Comparison of ENCODE assay signal across 8 mouse cellular contexts in the genomic region with DNA sequence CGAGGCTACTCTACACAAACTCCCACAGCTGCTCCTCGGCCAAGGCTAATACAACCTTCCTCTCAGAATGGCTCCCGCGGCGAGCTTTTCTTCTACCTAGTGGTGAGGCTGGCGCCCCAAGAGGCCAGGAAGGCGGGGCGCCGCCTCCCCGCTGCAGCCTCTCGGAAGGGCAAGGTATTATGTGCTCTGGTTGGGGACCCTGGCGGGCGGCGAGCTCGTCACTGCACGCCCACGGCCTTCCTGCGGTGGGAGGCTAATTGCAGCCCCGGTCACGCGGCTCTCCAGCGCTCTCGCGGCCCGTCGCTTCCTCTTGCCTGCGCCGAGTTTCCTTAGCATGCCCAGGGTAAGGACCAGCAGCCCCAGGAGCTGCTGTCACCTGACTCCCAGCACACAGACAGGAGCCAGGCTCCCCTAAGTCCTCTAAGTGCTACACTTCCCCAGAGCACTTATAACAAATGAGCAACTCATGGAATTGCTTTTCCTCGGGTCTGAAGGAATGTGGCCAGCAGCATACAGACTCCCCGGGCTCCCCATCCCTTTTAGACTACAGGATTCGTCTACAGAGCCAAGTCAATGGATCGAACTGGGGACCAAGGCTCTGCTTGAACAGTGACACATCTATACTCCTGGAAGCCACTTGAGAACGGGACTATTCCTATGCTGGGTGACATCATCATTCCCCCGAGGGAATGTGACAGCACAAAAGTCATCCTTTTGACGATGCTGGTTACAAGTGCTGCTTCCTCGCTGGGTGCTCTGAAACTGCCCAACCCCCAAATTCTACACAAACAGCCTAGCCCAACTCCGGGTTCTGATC. TPM values are rescaled to one million over a fixed set of nuclear protein-coding genes. Genes with fewer than 3 reads are reported as not detected.
DNase-seq lines count a peak whose midpoint lies in the region; ATAC-seq and TF ChIP-seq lines count a peak whose summit lies in the region.
"Had no signal": no experiment of that assay in that cellular context is flagged by ENCODE, and none has a peak within 500 bp of the region (broad histone marks: within the 10 kb centered on the region; RNA-seq: fewer than 3 reads in every experiment).

No protein-coding gene starts in this region.

- H3K4me1 ChIP-seq in liver, embryonic 11.5 days (replicated peaks; ENCODE audit: control insufficient read depth, insufficient read depth, low read length), result no peaks in the 10 kb centered on the region; the same call in 1 of the 2 replicates
- H3K4me1 ChIP-seq in midbrain, postnatal 0 days (ENCODE audit: insufficient read depth, low read length), result peaks cover 14% of the 10 kb centered on the region

- peak; percentile 42 for DNase-seq in adrenal gland, adult 8-10 months
- DNase-seq in embryo, embryonic 10 days (ENCODE audit: low spot score), result peak; percentile 65
- DNase-seq in heart, adult 9 months (ENCODE audit: low spot score in 2 of 2), result peak; percentile 39 to 52
- peak; percentile 52 for DNase-seq in kidney, adult 18-20 months
- DNase-seq in liver, embryonic 11.5 days (ENCODE audit: low spot score), result peak; percentile 44
- DNase-seq in midbrain, postnatal 0 days (ENCODE audit: low spot score), result peak; percentile 61
- DNase-seq in spleen, postnatal 4 days (ENCODE audit: low spot score in 2 of 2), result peak; percentile 29 to 74

- H3K36me3 ChIP-seq in liver, embryonic 11.5 days (ENCODE audit: control insufficient read depth, insufficient read depth, low read length), result peaks cover 5% of the 10 kb centered on the region; the same call in 1 of the 2 replicates
- peaks cover 16% of the 10 kb centered on the region for H3K36me3 ChIP-seq in midbrain, postnatal 0 days (ENCODE audit: insufficient read depth, low read length)

- 5% methylated on average over 37 of the region's 37 CpGs for WGBS in liver, embryonic 11.5 days
- 3% methylated on average over 37 of the region's 37 CpGs for WGBS in midbrain, postnatal 0 days

- H3K9me3 ChIP-seq in liver, embryonic 11.5 days (ENCODE audit: control insufficient read depth, low read length), result no peaks in the 10 kb centered on the region
- no peaks in the 10 kb centered on the region for H3K9me3 ChIP-seq in midbrain, postnatal 0 days (ENCODE audit: low read length)

- peak; percentile 60 for TF ChIP-seq CTCF in midbrain, postnatal 0 days (IDR thresholded peaks at IDR 0.05)

- H3K9ac ChIP-seq in liver, embryonic 11.5 days (ENCODE audit: low read depth, low read length), result peak overlapping the region; percentile 1; the same call in 1 of the 2 replicates
- H3K9ac ChIP-seq in midbrain, postnatal 0 days (replicated peaks; ENCODE audit: low read length, poor library complexity, severe bottlenecking), result peak overlapping the region; percentile 66

- peak overlapping the region; percentile 78 for H3K4me2 ChIP-seq in liver, embryonic 11.5 days
- peak overlapping the region; percentile 69 for H3K4me2 ChIP-seq in midbrain, postnatal 0 days (ENCODE audit: low read depth, low read length, poor library complexity, severe bottlenecking)

- no peak overlapping the region for H3K27ac ChIP-seq in liver, embryonic 11.5 days (ENCODE audit: low read depth, low read length)
- peak overlapping the region; percentile 65 for H3K27ac ChIP-seq in midbrain, postnatal 0 days (ENCODE audit: low read depth, low read length)

- peak; percentile 49 for ATAC-seq in liver, embryonic 11.5 days (replicated peaks; ENCODE audit: low FRiP score)
- peak; percentile 77 for ATAC-seq in midbrain, postnatal 0 days (ENCODE audit: low FRiP score)

- H3K4me3 ChIP-seq in liver, embryonic 11.5 days (ENCODE audit: low read depth, low read length), result peak overlapping the region; percentile 41
- H3K4me3 ChIP-seq in midbrain, postnatal 0 days (ENCODE audit: low read depth, low read length), result peak overlapping the region; percentile 34

- H3K27me3 ChIP-seq in liver, embryonic 11.5 days (replicated peaks; ENCODE audit: control insufficient read depth, insufficient read depth, low read length), result no peaks in the 10 kb centered on the region
- no peaks in the 10 kb centered on the region for H3K27me3 ChIP-seq in midbrain, postnatal 0 days (ENCODE audit: insufficient read depth, low read length)

RNA-seq across cellular contexts. Expression of a gene that starts 19.5 kb away (rescaled TPM):
- under 1 TPM in 1 of 4 experiments, not detected in 3; 0.80 TPM for total RNA-seq in adrenal gland, adult 8-10 months (2022)
- polyA plus RNA-seq in liver, embryonic 11.5 days (2014; fragmentation: Nextera tagmentation; extraction: Ambion mirVana), result not detected in 2 replicates
- total RNA-seq in midbrain, postnatal 0 days (2014; rRNA removed), result not detected in 2 replicates
- not detected in 2 replicates for polyA plus RNA-seq in midbrain, postnatal 0 days (2015; fragmentation: Nextera tagmentation; extraction: Ambion mirVana)
- total RNA-seq: gastrocnemius, postnatal 4 days had no signal

RNA-seq across cellular contexts. Expression of a gene that starts 19.6 kb away (rescaled TPM):
- 10 to 100 TPM; 22.6 to 32.3 (median 30.3) TPM for total RNA-seq in adrenal gland, adult 8-10 months (2022)
- polyA plus RNA-seq in liver, embryonic 11.5 days (2014; fragmentation: Nextera tagmentation; extraction: Ambion mirVana), result 2.3 and 3.3 TPM in 2 replicates
- total RNA-seq in midbrain, postnatal 0 days (2014; rRNA removed), result 21.9 and 23.3 TPM in 2 replicates
- 9.3 and 10.4 TPM in 2 replicates for polyA plus RNA-seq in midbrain, postnatal 0 days (2015; fragmentation: Nextera tagmentation; extraction: Ambion mirVana)

RNA-seq across cellular contexts. Expression of a gene that starts 34.0 kb away (rescaled TPM):
- 10 to 100 TPM; 29.9 to 57.4 (median 46.2) TPM for total RNA-seq in adrenal gland, adult 8-10 months (2022)
- polyA plus RNA-seq in liver, embryonic 11.5 days (2014; fragmentation: Nextera tagmentation; extraction: Ambion mirVana), result 62.4 and 69.8 TPM in 2 replicates
- total RNA-seq in midbrain, postnatal 0 days (2014; rRNA removed), result 28.6 and 57.3 TPM in 2 replicates
- polyA plus RNA-seq in midbrain, postnatal 0 days (2015; fragmentation: Nextera tagmentation; extraction: Ambion mirVana), result 45.3 and 52.2 TPM in 2 replicates
